Mouse (Mus musculus): ENCODE data around the gene Dkk3. TPM values are rescaled to one million over a fixed set of nuclear protein-coding genes. Genes with fewer than 3 reads are reported as not detected.

Gene Dkk3
- total RNA-seq (2023): not detected

GRCm38 (mm10) chr7:112158942-112159341 lies at the start of gene Dkk3:
Dkk3 (minus strand) TSS chr7:112159057.

Other genes starting within 250 kb of the Dkk3 start
- 10 to 100 TPM; 51.8 to 54.3 TPM for gene Usp47, start 135.6 kb downstream of the Dkk3 start, total RNA-seq (2023)
- gene Mical2, start 66.8 kb upstream of the Dkk3 start, total RNA-seq (2023): 1 to 10 TPM; 2.7 to 2.9 TPM

Measured in neutrophil, adult 83 days (primary cell).